Mouse (Mus musculus): ENCODE measurements around the gene Dnajb3. TPM values are rescaled to one million over a fixed set of nuclear protein-coding genes. Genes with fewer than 3 reads are reported as not detected.
"Not testable (repeated sequence)": the region's sequence is repeated elsewhere in the genome, so short reads cannot be mapped to it uniquely, and the experiment has no call there.

Dnajb3 gene
- polyA plus RNA-seq, 1 experiment = 10.2 TPM

DNA sequence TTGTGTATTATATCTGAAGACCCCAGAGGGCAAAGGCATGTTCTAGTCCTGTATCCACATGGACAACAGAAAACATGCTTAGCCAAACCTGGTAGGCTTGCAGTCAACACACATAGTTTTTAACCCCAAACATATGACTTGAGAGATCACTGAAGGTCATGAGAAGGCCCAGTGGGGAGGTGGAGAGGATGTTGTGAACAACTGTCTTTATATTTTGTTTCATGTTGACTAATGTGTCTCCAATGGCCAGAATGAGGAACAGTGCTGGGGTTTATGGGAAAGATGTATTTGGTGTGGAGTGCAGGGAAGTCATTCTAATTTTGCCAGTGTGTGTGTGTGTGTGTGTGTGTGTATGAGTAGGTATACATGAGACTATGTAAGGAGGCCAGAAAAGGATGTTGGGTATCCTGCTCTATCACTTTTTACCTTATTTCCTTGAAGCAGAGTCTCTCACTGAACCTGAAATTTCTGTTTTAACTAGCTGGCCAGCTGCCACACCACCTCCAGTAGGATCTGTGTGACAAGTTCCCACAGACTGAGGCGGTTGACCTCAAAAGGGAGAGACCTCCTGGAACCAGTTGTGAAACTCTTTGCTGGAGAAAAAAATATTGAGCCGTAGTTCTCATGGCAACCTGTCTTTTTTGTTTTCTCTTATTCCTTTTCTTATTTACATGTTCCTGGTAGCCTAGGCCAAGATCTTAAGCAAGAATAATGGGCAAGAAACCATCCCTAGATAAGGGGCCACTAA, 18.6 kb upstream of the Dnajb3 start:
- TF ChIP-seq CTCF (IDR thresholded peaks at IDR 0.05; ENCODE audit: control insufficient read depth, insufficient read depth, low read length) (no peak), POLR2A (IDR thresholded peaks at IDR 0.05; ENCODE audit: borderline replicate concordance, control insufficient read depth, low read depth, low read length) (no peak)
- H3K27ac ChIP-seq (ENCODE audit: control insufficient read depth, insufficient read depth, low read depth, low read length, poor library complexity) = no peak overlapping the region
- 58% methylated on average over 2 of the region's 2 CpGs for WGBS
- no peak overlapping the region for H3K4me3 ChIP-seq (replicated peaks; ENCODE audit: control insufficient read depth, low read depth, low read length)
- no peaks in the 10 kb centered on the region; the same call in 1 of the 2 replicates for H3K4me1 ChIP-seq (ENCODE audit: control insufficient read depth, insufficient read depth, low read length)

- H3K4me1 ChIP-seq (ENCODE audit: control insufficient read depth, insufficient read depth, low read length) = no peaks in the 10 kb centered on the region; the same call in 1 of the 2 replicates
- no peak overlapping the region for H3K27ac ChIP-seq (ENCODE audit: control insufficient read depth, insufficient read depth, low read depth, low read length, poor library complexity)
- 44% methylated on average over 1 of the region's 1 CpGs for WGBS
- no peak overlapping the region for H3K4me3 ChIP-seq (replicated peaks; ENCODE audit: control insufficient read depth, low read depth, low read length)
- no peak for TF ChIP-seq POLR2A (IDR thresholded peaks at IDR 0.05; ENCODE audit: borderline replicate concordance, control insufficient read depth, low read depth, low read length)
- no peak for TF ChIP-seq CTCF (IDR thresholded peaks at IDR 0.05; ENCODE audit: control insufficient read depth, insufficient read depth, low read length)
Observed at GRCm38 (mm10) chr1:88223591-88223990, 18.0 kb upstream of the Dnajb3 start.

DNA sequence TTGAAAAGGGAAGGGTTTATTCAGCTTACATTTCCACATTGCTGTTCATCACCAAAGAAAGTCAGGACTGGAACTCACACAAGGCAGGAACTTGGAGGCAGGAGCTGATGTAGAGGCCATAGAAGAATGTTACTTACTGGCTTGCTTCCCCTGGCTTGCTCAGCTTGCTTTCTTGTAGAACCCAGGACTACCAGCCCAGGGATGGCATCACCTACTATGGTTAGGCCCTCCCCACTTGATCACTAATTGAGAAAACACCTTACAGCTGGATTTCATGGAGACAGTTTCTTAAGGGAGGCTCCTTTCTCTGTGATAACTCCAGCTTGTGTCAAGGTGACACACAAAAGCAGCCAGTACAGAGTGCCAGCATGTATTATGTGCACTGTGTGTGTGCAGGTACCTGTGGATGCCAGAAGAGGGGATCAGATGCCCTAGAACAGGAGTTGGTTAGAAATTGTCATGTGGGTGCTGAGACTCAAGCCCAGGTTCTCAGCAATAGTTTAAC, 17.5 kb upstream of the Dnajb3 start:
- H3K4me1 ChIP-seq (ENCODE audit: control insufficient read depth, insufficient read depth, low read length); H3K4me3 ChIP-seq (replicated peaks; ENCODE audit: control insufficient read depth, low read depth, low read length); H3K27ac ChIP-seq (ENCODE audit: control insufficient read depth, insufficient read depth, low read depth, low read length, poor library complexity): not testable (repeated sequence)

DNA sequence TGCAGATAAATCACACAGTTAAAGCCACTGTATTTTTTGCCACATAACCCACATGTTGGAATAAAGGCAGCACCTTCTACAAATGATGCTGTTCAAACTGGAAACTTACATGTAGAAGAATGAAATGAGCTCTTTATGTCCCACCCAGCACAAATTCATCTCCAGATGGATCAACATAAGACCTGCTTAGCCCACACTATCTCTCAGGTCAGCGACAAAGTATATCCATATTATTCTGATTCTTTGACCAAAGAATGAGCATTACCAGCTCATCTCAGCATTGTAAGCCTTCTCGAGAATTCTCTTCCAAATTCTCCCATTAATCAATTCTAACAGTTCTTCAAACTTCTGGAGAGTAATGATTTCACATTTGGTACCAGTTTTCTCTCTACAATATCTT, 16.6 kb upstream of the Dnajb3 start:
- Histone ChIP-seq H3K4me1 (ENCODE audit: control insufficient read depth, insufficient read depth, low read length) (no peaks in the 10 kb centered on the region; the same call in 1 of the 2 replicates), H3K4me3 (replicated peaks; ENCODE audit: control insufficient read depth, low read depth, low read length) (no peak overlapping the region), H3K27ac (ENCODE audit: control insufficient read depth, insufficient read depth, low read depth, low read length, poor library complexity) (no peak overlapping the region)
- no peak for TF ChIP-seq POLR2A (IDR thresholded peaks at IDR 0.05; ENCODE audit: borderline replicate concordance, control insufficient read depth, low read depth, low read length)
- no peak for TF ChIP-seq CTCF (IDR thresholded peaks at IDR 0.05; ENCODE audit: control insufficient read depth, insufficient read depth, low read length)
- WGBS = 47% methylated on average over 2 of the region's 2 CpGs

- Histone ChIP-seq H3K4me1 (ENCODE audit: control insufficient read depth, insufficient read depth, low read length) (no peaks in the 10 kb centered on the region), H3K4me3 (replicated peaks; ENCODE audit: control insufficient read depth, low read depth, low read length) (no peak overlapping the region)
Observed at GRCm38 (mm10) chr1:88220336-88220735, 14.8 kb upstream of the Dnajb3 start.

GRCm38 (mm10) chr1:88219054-88219453, 13.5 kb upstream of the Dnajb3 start:
- no peaks in the 10 kb centered on the region for H3K4me1 ChIP-seq (ENCODE audit: control insufficient read depth, insufficient read depth, low read length)
- WGBS = 22% methylated on average over 1 of the region's 1 CpGs
- TF ChIP-seq CTCF (IDR thresholded peaks at IDR 0.05; ENCODE audit: control insufficient read depth, insufficient read depth, low read length) = no peak
- no peak for TF ChIP-seq POLR2A (IDR thresholded peaks at IDR 0.05; ENCODE audit: borderline replicate concordance, control insufficient read depth, low read depth, low read length)
- no peak overlapping the region for H3K27ac ChIP-seq (ENCODE audit: control insufficient read depth, insufficient read depth, low read depth, low read length, poor library complexity)
- no peak overlapping the region for H3K4me3 ChIP-seq (replicated peaks; ENCODE audit: control insufficient read depth, low read depth, low read length)

More at GRCm38 (mm10) chr1:88220336-88220735, 14.8 kb upstream of the Dnajb3 start:
- H3K27ac ChIP-seq (ENCODE audit: control insufficient read depth, insufficient read depth, low read depth, low read length, poor library complexity) = no peak overlapping the region
- TF ChIP-seq CTCF (IDR thresholded peaks at IDR 0.05; ENCODE audit: control insufficient read depth, insufficient read depth, low read length) = no peak
- TF ChIP-seq POLR2A (IDR thresholded peaks at IDR 0.05; ENCODE audit: borderline replicate concordance, control insufficient read depth, low read depth, low read length) = no peak

GRCm38 (mm10) chr1:88218591-88218990, 13.0 kb upstream of the Dnajb3 start:
- WGBS = 51% methylated on average over 4 of the region's 4 CpGs
- Histone ChIP-seq H3K4me3 (replicated peaks; ENCODE audit: control insufficient read depth, low read depth, low read length) (no peak overlapping the region), H3K4me1 (ENCODE audit: control insufficient read depth, insufficient read depth, low read length) (no peaks in the 10 kb centered on the region), H3K27ac (ENCODE audit: control insufficient read depth, insufficient read depth, low read depth, low read length, poor library complexity) (no peak overlapping the region)
- TF ChIP-seq POLR2A (IDR thresholded peaks at IDR 0.05; ENCODE audit: borderline replicate concordance, control insufficient read depth, low read depth, low read length) (no peak), CTCF (IDR thresholded peaks at IDR 0.05; ENCODE audit: control insufficient read depth, insufficient read depth, low read length) (no peak)

DNA sequence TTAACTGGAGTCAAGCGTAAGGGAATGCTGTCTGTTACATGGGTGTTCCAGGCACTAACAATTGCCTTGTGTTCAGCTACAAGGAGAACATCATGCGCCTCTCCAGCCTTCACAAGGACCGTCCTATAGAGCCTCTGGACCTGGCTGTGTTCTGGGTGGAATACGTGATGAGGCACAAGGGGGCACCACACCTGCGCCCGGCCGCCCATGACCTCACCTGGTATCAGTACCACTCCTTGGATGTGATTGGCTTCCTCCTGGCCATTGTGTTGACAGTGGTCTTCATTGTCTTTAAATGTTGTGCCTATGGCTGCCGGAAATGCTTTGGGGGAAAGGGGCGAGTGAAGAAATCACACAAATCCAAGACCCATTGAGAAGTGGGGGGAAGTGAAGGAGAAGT, 12.5 kb upstream of the Dnajb3 start:
- TF ChIP-seq CTCF (IDR thresholded peaks at IDR 0.05; ENCODE audit: control insufficient read depth, insufficient read depth, low read length) (no peak), POLR2A (IDR thresholded peaks at IDR 0.05; ENCODE audit: borderline replicate concordance, control insufficient read depth, low read depth, low read length) (no peak)
- H3K27ac ChIP-seq (ENCODE audit: control insufficient read depth, insufficient read depth, low read depth, low read length, poor library complexity) = no peak overlapping the region
- H3K4me1 ChIP-seq (ENCODE audit: control insufficient read depth, insufficient read depth, low read length) = no peaks in the 10 kb centered on the region
- H3K4me3 ChIP-seq (replicated peaks; ENCODE audit: control insufficient read depth, low read depth, low read length) = no peak overlapping the region
- WGBS = 70% methylated on average over 9 of the region's 9 CpGs

- H3K27ac ChIP-seq (ENCODE audit: control insufficient read depth, insufficient read depth, low read depth, low read length, poor library complexity) = no peak overlapping the region
- 36% methylated on average over 3 of the region's 3 CpGs for WGBS
- H3K4me3 ChIP-seq (replicated peaks; ENCODE audit: control insufficient read depth, low read depth, low read length) = no peak overlapping the region
- no peaks in the 10 kb centered on the region for H3K4me1 ChIP-seq (ENCODE audit: control insufficient read depth, insufficient read depth, low read length)
- no peak for TF ChIP-seq POLR2A (IDR thresholded peaks at IDR 0.05; ENCODE audit: borderline replicate concordance, control insufficient read depth, low read depth, low read length)
- TF ChIP-seq CTCF (IDR thresholded peaks at IDR 0.05; ENCODE audit: control insufficient read depth, insufficient read depth, low read length) = no peak
Observed at GRCm38 (mm10) chr1:88217576-88217975, 12.0 kb upstream of the Dnajb3 start.
